Mouse (Mus musculus): Measurements from ENCODE around the gene Dlg5.

DNA sequence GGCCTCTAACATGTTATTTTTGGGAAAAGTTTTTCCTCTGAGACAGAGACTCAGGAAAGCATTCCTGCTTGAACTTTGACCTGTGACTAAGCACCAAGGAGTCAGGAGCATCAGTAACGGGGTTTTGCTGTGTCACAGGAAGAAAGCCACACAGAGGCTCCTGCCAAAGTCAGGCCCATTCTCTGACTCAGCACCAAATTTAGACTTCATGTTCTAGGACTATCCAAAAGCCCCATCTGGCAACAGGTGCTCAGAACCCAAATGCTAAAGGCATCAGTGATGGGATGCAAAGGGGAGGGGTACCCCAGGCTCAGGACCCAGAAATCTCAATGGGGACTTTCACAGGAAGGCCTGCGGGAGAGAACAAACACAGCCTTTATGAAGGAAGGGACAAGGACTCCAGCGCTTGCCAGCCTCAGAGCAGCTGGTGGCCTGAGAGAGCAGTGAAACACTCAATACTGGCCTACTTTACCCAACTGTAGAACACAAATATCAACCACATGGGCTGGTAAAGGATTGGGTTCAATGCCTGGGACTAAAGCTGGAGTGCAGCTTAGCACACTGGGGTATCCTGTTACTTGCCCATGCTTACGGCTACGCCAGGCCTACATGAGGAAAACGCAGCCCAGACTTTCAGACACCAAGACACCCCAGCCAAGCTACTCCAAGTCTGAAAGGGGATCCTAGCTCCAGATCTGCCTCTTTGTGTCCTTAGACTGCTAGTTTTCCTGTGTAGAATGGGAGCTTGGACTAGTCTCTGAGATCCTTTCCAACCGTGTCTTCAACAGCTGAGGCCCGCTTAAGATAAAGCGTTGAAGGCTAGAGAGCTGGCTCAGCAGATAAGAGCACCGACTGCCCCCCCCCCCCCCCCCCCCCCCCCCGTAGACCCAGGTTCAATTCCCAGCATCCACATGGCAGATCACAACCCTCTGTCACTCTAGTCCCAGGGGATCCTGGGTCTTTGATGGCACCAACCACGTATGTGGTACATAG, 12.8 kb downstream of the Dlg5 start:
- TF ChIP-seq CTCF (IDR thresholded peaks at IDR 0.05; ENCODE audit: borderline replicate concordance, insufficient read depth, low read depth, low read length), result no peak
- TF ChIP-seq POLR2A (IDR thresholded peaks at IDR 0.05; ENCODE audit: borderline replicate concordance, insufficient read depth, low read length), result no peak

Data from cerebellum, adult 2 months (tissue).